Mouse (Mus musculus) liver, embryonic 14.5 days (tissue): ENCODE results near the gene Ift80.

Source experiments
- CTCF ChIP-seq: IDR thresholded peaks from 2 replicates; pipeline ENCODE4 v1.5.1; 2016; ENCODE audit warnings: antibody characterized with exemption, low read depth, control low read depth
- EP300 ChIP-seq: IDR thresholded peaks from 2 replicates; pipeline ENCODE4 v1.6.1; 2016; ENCODE audit warnings: antibody characterized with exemption, low read depth

- TF ChIP-seq CTCF (no peak), EP300 (no peak)
These were observed 64.1 kb downstream of the Ift80 start for GRCm38 (mm10) chr3:68940311-68940710.
